Mouse (Mus musculus) embryonic facial prominence, embryonic 15.5 days (tissue): ENCODE results near the gene Vegfc. TPM values are rescaled to one million over a fixed set of nuclear protein-coding genes. Genes with fewer than 3 reads are reported as not detected.

Experiments used
- ATAC-seq: fragments of 200-750 bp; cut with Nextera tagmentation; 2 replicates; pipeline ENCODE4 v1.8.0; 2017; ENCODE audit warnings: low read depth, moderate TSS enrichment; ENCODE audit not compliant: insufficient number of reproducible peaks, low FRiP score, low TSS enrichment
- H3K27ac ChIP-seq: fragments of 300-500 bp; sonication (generic); replicated peaks from 2 replicates; pipeline ENCODE4 v1.5.1; 2015; ENCODE audit warnings: mild to moderate bottlenecking, inconsistent platforms
- H3K27me3 ChIP-seq: fragments of 300-500 bp; sonication (generic); 2 replicates; pipeline ENCODE4 v1.6.1; 2015; ENCODE audit warnings: inconsistent platforms
- H3K36me3 ChIP-seq: fragments of 300-500 bp; sonication (generic); 2 replicates; pipeline ENCODE4 v1.6.1; 2015; ENCODE audit warnings: mild to moderate bottlenecking, inconsistent platforms
- H3K4me1 ChIP-seq: fragments of 300-500 bp; sonication (generic); 2 replicates; pipeline ENCODE4 v1.6.1; 2015; ENCODE audit warnings: inconsistent platforms
- H3K4me2 ChIP-seq: fragments of 300-500 bp; sonication (generic); replicated peaks from 2 replicates; pipeline ENCODE4 v1.6.1; 2015; ENCODE audit warnings: mild to moderate bottlenecking, inconsistent platforms
- H3K4me3 ChIP-seq: fragments of 300-500 bp; sonication (generic); replicated peaks from 2 replicates; pipeline ENCODE4 v1.5.1; 2015; ENCODE audit warnings: mild to moderate bottlenecking, inconsistent platforms
- H3K9ac ChIP-seq: fragments of 300-500 bp; sonication (generic); 2 replicates; pipeline ENCODE4 v1.6.1; 2015; ENCODE audit warnings: inconsistent platforms
- H3K9me3 ChIP-seq: fragments of 300-500 bp; sonication (generic); replicated peaks from 2 replicates; pipeline ENCODE4 v1.6.1; 2016; ENCODE audit warnings: inconsistent platforms
- WGBS: fragments of 180-500 bp; shearing (Covaris S2); methylation state at CpG from one replicate; pipeline ENCODE4 v1.1.7; 2015; 5-methylcytosine and 5-hydroxymethylcytosine counted together
- polyA plus RNA-seq: library from polyadenylated mRNA; unstranded; fragments of >200 nt; fragmentation: Nextera tagmentation; extraction: Ambion mirVana; gene quantifications from 2 replicates; pipeline ENCODE4 v1.2.1, GENCODE M21; 2015

Gene Vegfc
- polyA plus RNA-seq, result 8.5 and 10.4 TPM in 2 replicates

- no peaks in the 10 kb centered on the region for H3K36me3 ChIP-seq
- WGBS, result under 1% methylated on average over 72 of the region's 79 CpGs
- H3K9me3 ChIP-seq, result no peaks in the 10 kb centered on the region
- H3K9ac ChIP-seq, result peak within 1 kb of the TSS; percentile 58
- peak; percentile 78 for ATAC-seq
- no peaks in the 10 kb centered on the region for H3K27me3 ChIP-seq
- peak within 1 kb of the TSS; percentile 80 for H3K4me2 ChIP-seq
- H3K4me1 ChIP-seq, result no peaks in the 10 kb centered on the region
- H3K4me3 ChIP-seq, result peak within 1 kb of the TSS; percentile 73
- H3K27ac ChIP-seq, result peak within 1 kb of the TSS; percentile 78
Measured at GRCm38 (mm10) chr8:54077271-54078120, at the start of gene Vegfc. Gene Vegfc, plus strand, starts transcription at chr8:54077606.

GRCm38 (mm10) chr8:54034584-54034983 is 42.8 kb upstream of the Vegfc start:
- WGBS, result 70% methylated on average over 1 of the region's 1 CpGs
- no peak for ATAC-seq
- H3K4me1 ChIP-seq, result no peaks in the 10 kb centered on the region
- H3K9ac ChIP-seq, result no peak overlapping the region
- H3K27me3 ChIP-seq, result no peaks in the 10 kb centered on the region
- no peaks in the 10 kb centered on the region for H3K9me3 ChIP-seq
- H3K27ac ChIP-seq, result no peak overlapping the region
- H3K4me3 ChIP-seq, result no peak overlapping the region
- H3K4me2 ChIP-seq, result no peak overlapping the region
- H3K36me3 ChIP-seq, result no peaks in the 10 kb centered on the region

- Histone ChIP-seq H3K4me2 (no peak overlapping the region), H3K9ac (no peak overlapping the region), H3K27ac (no peak overlapping the region), H3K27me3 (no peaks in the 10 kb centered on the region), H3K9me3 (no peaks in the 10 kb centered on the region), H3K36me3 (no peaks in the 10 kb centered on the region), H3K4me3 (no peak overlapping the region), H3K4me1 (no peaks in the 10 kb centered on the region)
- ATAC-seq, result no peak
- 10% methylated on average over 1 of the region's 1 CpGs for WGBS
Measured at GRCm38 (mm10) chr8:54042601-54043000, 34.8 kb upstream of the Vegfc start.

- Histone ChIP-seq H3K4me3 (no peak overlapping the region), H3K27ac (no peak overlapping the region), H3K4me1 (no peaks in the 10 kb centered on the region), H3K36me3 (no peaks in the 10 kb centered on the region), H3K9ac (no peak overlapping the region), H3K4me2 (no peak overlapping the region), H3K27me3 (no peaks in the 10 kb centered on the region), H3K9me3 (no peaks in the 10 kb centered on the region)
- 90% methylated on average over 1 of the region's 1 CpGs for WGBS
- ATAC-seq, result no peak
Measured at GRCm38 (mm10) chr8:54043468-54043867, 33.9 kb upstream of the Vegfc start.

- Histone ChIP-seq H3K9me3 (no peaks in the 10 kb centered on the region), H3K27me3 (no peaks in the 10 kb centered on the region), H3K4me3 (no peak overlapping the region), H3K9ac (no peak overlapping the region), H3K4me1 (no peaks in the 10 kb centered on the region), H3K27ac (no peak overlapping the region), H3K36me3 (no peaks in the 10 kb centered on the region), H3K4me2 (no peak overlapping the region)
- 5% methylated on average over 1 of the region's 1 CpGs for WGBS
- no peak for ATAC-seq
Measured at GRCm38 (mm10) chr8:54053210-54053609, 24.2 kb upstream of the Vegfc start.

- Histone ChIP-seq H3K9me3 (no peaks in the 10 kb centered on the region), H3K4me2 (no peak overlapping the region), H3K36me3 (no peaks in the 10 kb centered on the region), H3K4me3 (no peak overlapping the region), H3K9ac (no peak overlapping the region), H3K27me3 (no peaks in the 10 kb centered on the region), H3K4me1 (no peaks in the 10 kb centered on the region), H3K27ac (no peak overlapping the region)
- no peak for ATAC-seq
- WGBS, result 17% methylated on average over 4 of the region's 4 CpGs
Measured at GRCm38 (mm10) chr8:54065492-54065891, 11.9 kb upstream of the Vegfc start.

- H3K9me3 ChIP-seq, result no peaks in the 10 kb centered on the region
- no peak overlapping the region for H3K9ac ChIP-seq
- no peak overlapping the region for H3K4me3 ChIP-seq
- H3K27me3 ChIP-seq, result no peaks in the 10 kb centered on the region
- 56% methylated on average over 1 of the region's 1 CpGs for WGBS
- no peaks in the 10 kb centered on the region for H3K4me1 ChIP-seq
- peak overlapping the region; percentile 80 for H3K4me2 ChIP-seq
- H3K27ac ChIP-seq, result no peak overlapping the region
- ATAC-seq, result no peak
- H3K36me3 ChIP-seq, result no peaks in the 10 kb centered on the region
Measured at GRCm38 (mm10) chr8:54076301-54076700, 1.1 kb upstream of the Vegfc start.

- Histone ChIP-seq H3K4me2 (peak overlapping the region; percentile 80), H3K4me3 (peak overlapping the region; percentile 73), H3K9me3 (no peaks in the 10 kb centered on the region), H3K4me1 (no peaks in the 10 kb centered on the region), H3K27me3 (no peaks in the 10 kb centered on the region), H3K9ac (peak overlapping the region; percentile 58), H3K27ac (peak overlapping the region; percentile 78), H3K36me3 (no peaks in the 10 kb centered on the region)
- ATAC-seq, result peak; percentile 88
- WGBS, result 1% methylated on average over 27 of the region's 28 CpGs
Measured at GRCm38 (mm10) chr8:54076791-54077270, 575 bp upstream of the Vegfc start.

- no peaks in the 10 kb centered on the region for H3K36me3 ChIP-seq
- peak overlapping the region; percentile 73 for H3K4me3 ChIP-seq
- WGBS, result 6% methylated on average over 1 of the region's 1 CpGs
- H3K4me2 ChIP-seq, result peak overlapping the region; percentile 80
- no peaks in the 10 kb centered on the region for H3K4me1 ChIP-seq
- no peak for ATAC-seq
- no peak overlapping the region for H3K9ac ChIP-seq
- peak overlapping the region; percentile 78; the same call in 1 of the 2 replicates for H3K27ac ChIP-seq
- no peaks in the 10 kb centered on the region for H3K9me3 ChIP-seq
- H3K27me3 ChIP-seq, result no peaks in the 10 kb centered on the region
Measured at GRCm38 (mm10) chr8:54078121-54078440, 675 bp downstream of the Vegfc start.

- Histone ChIP-seq H3K4me3 (peak overlapping the region; percentile 24), H3K4me2 (peak overlapping the region; percentile 31), H3K9me3 (no peaks in the 10 kb centered on the region), H3K4me1 (no peaks in the 10 kb centered on the region), H3K27me3 (no peaks in the 10 kb centered on the region), H3K36me3 (no peaks in the 10 kb centered on the region), H3K27ac (no peak overlapping the region), H3K9ac (no peak overlapping the region)
- 32% methylated on average over 11 of the region's 11 CpGs for WGBS
- ATAC-seq, result no peak
Measured at GRCm38 (mm10) chr8:54079001-54079400, 1.6 kb downstream of the Vegfc start.

- Histone ChIP-seq H3K4me1 (no peaks in the 10 kb centered on the region), H3K27me3 (no peaks in the 10 kb centered on the region), H3K36me3 (no peaks in the 10 kb centered on the region), H3K4me2 (no peak overlapping the region), H3K9ac (no peak overlapping the region), H3K27ac (no peak overlapping the region), H3K4me3 (no peak overlapping the region), H3K9me3 (no peaks in the 10 kb centered on the region)
- no peak for ATAC-seq
Measured at GRCm38 (mm10) chr8:54079601-54080000, 2.2 kb downstream of the Vegfc start.

GRCm38 (mm10) chr8:54085896-54086295 is 8.5 kb downstream of the Vegfc start:
- Histone ChIP-seq H3K27ac (no peak overlapping the region), H3K4me3 (no peak overlapping the region), H3K9me3 (no peaks in the 10 kb centered on the region), H3K27me3 (no peaks in the 10 kb centered on the region), H3K36me3 (no peaks in the 10 kb centered on the region), H3K9ac (no peak overlapping the region), H3K4me1 (no peaks in the 10 kb centered on the region), H3K4me2 (no peak overlapping the region)
- 86% methylated on average over 6 of the region's 6 CpGs for WGBS
- ATAC-seq, result no peak
